Mouse (Mus musculus) urinary bladder, adult 18-20 months (tissue): ENCODE results near the gene Ppp2r2d.
A peak's percentile ranks its signal among the peaks of the same experiment; 100 is the strongest.

Experiments used
- DNase-seq, 2 experiments: peaks; one replicate each; pipeline ENCODE4 v3.0.0; 2022; ENCODE audit warnings: low spot score in 2 of 2, mixed read lengths in 2 of 2

The Ppp2r2d gene

GRCm38 (mm10) chr7:138845544-138846391 lies at the start of gene Ppp2r2d, which contains the start of gene Mapk1ip1:
Gene Ppp2r2d, plus strand, starts transcription at chr7:138846079.
Gene Mapk1ip1, minus strand, starts transcription at chr7:138846273.
- peak; percentile 91 to 94 for DNase-seq

- no peak for DNase-seq
Measured at GRCm38 (mm10) chr7:138803386-138803785, 42.5 kb upstream of the Ppp2r2d start.

GRCm38 (mm10) chr7:138807146-138807545 lies 38.7 kb upstream of the Ppp2r2d start:
- DNase-seq = no peak

GRCm38 (mm10) chr7:138813213-138813875 lies 32.5 kb upstream of the Ppp2r2d start:
- no peak for DNase-seq

GRCm38 (mm10) chr7:138818314-138818713 lies 27.6 kb upstream of the Ppp2r2d start:
- DNase-seq = no peak

- DNase-seq = no peak
Measured at GRCm38 (mm10) chr7:138824423-138824822, 21.5 kb upstream of the Ppp2r2d start.

GRCm38 (mm10) chr7:138824995-138825756 lies 20.7 kb upstream of the Ppp2r2d start:
- DNase-seq = no peak

- peak; percentile 17 to 70 for DNase-seq
Measured at GRCm38 (mm10) chr7:138827812-138828211, 18.1 kb upstream of the Ppp2r2d start.

- no peak for DNase-seq
Measured at GRCm38 (mm10) chr7:138835028-138835427, 10.9 kb upstream of the Ppp2r2d start.

GRCm38 (mm10) chr7:138840594-138841021 lies 5.3 kb upstream of the Ppp2r2d start:
- DNase-seq = peak; percentile 58 to 62

GRCm38 (mm10) chr7:138841436-138842151 lies 4.3 kb upstream of the Ppp2r2d start:
- DNase-seq = no peak

- no peak for DNase-seq
Measured at GRCm38 (mm10) chr7:138843421-138843820, 2.5 kb upstream of the Ppp2r2d start.

GRCm38 (mm10) chr7:138845111-138845510 lies 768 bp upstream of the Ppp2r2d start:
- DNase-seq = no peak

GRCm38 (mm10) chr7:138846502-138846991 lies 668 bp downstream of the Ppp2r2d start:
- peak in 1 of 2 experiments; percentile 6 for DNase-seq

- no peak for DNase-seq
Measured at GRCm38 (mm10) chr7:138847316-138848027, 1.6 kb downstream of the Ppp2r2d start.

- no peak for DNase-seq
Measured at GRCm38 (mm10) chr7:138848028-138848920, 2.4 kb downstream of the Ppp2r2d start.

- no peak for DNase-seq
Measured at GRCm38 (mm10) chr7:138850083-138850482, 4.2 kb downstream of the Ppp2r2d start.

- no peak for DNase-seq
Measured at GRCm38 (mm10) chr7:138853417-138854031, 7.6 kb downstream of the Ppp2r2d start.

GRCm38 (mm10) chr7:138854201-138854600 lies 8.3 kb downstream of the Ppp2r2d start:
- no peak for DNase-seq
